Comparison of ENCODE assay signal across 19 mouse cellular contexts in the genomic region with DNA sequence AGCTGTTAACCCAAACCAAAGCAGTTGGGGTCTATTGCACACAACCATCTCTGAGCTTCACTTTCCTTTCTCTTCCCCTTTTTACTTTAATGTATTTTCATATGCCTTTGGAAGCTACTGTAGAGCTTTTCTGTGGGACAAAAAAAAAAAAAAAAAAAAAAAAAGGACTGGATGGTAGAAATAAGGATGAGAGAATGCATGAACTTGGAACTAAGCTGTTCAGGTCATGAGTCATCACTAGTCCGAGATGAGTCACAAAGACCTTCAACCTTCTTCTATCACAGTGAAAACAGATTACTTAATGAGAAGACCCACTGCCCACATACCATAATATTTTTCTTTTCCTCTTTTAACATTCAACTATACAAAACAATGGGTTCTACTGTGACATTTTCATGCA. TPM values are rescaled to one million over a fixed set of nuclear protein-coding genes. Genes with fewer than 3 reads are reported as not detected.
"Had no signal": no experiment of that assay in that cellular context is flagged by ENCODE, and none has a peak within 500 bp of the region (broad histone marks: within the 10 kb centered on the region; RNA-seq: fewer than 3 reads in every experiment).

No protein-coding gene starts in this region.

- H3K4me2 ChIP-seq: liver, embryonic 13.5 days; midbrain, embryonic 12.5 days had no signal

- H3K9ac ChIP-seq: liver, embryonic 13.5 days; midbrain, embryonic 12.5 days had no signal

- H3K36me3 ChIP-seq: liver, embryonic 13.5 days; midbrain, embryonic 12.5 days had no signal

- ATAC-seq: midbrain, embryonic 16.5 days had no signal

- H3K9me3 ChIP-seq: liver, embryonic 13.5 days; midbrain, embryonic 12.5 days had no signal

- DNase-seq: kidney, adult 9 months; kidney, postnatal 25 days; layer of hippocampus, postnatal 36 days; liver, embryonic 13.5 days; lung, adult 2 months; lung, postnatal 14 days; thymus, adult 2 months; thymus, postnatal 14 days; thymus, postnatal 4 days had no signal

- H3K4me1 ChIP-seq: liver, embryonic 13.5 days had no signal

- H3K27ac ChIP-seq: left cerebral cortex, adult 2 months; liver, embryonic 13.5 days; macrophage; midbrain, embryonic 12.5 days; stomach, postnatal 0 days had no signal

- H3K27me3 ChIP-seq: liver, embryonic 13.5 days; midbrain, embryonic 12.5 days had no signal

- H3K4me3 ChIP-seq: left cerebral cortex, adult 2 months; liver, embryonic 13.5 days; midbrain, embryonic 12.5 days had no signal

RNA-seq across cellular contexts. Expression of a gene that starts 6.3 kb away (rescaled TPM):
- polyA plus RNA-seq: macrophage had no signal

RNA-seq across cellular contexts. Expression of a gene that starts 46.2 kb away (rescaled TPM):
- polyA plus RNA-seq: limb, embryonic 11.5 days; liver, adult 2 months; liver, embryonic 13.5 days; liver, embryonic 16.5 days; macrophage; small intestine, adult 2 months; spleen, adult 2 months had no signal
